Mouse (Mus musculus) kidney, embryonic 16.5 days (tissue): ENCODE data around the gene Krt80. TPM values are rescaled to one million over a fixed set of nuclear protein-coding genes. Genes with fewer than 3 reads are reported as not detected.

ENCODE experiments used
- ATAC-seq: fragments of 200-750 bp; cut with Nextera tagmentation; 2 replicates; pipeline ENCODE4 v1.8.0; 2017; ENCODE audit warnings: moderate TSS enrichment; ENCODE audit not compliant: low FRiP score, low TSS enrichment
- H3K27ac ChIP-seq: fragments of 300-500 bp; sonication (generic); 2 replicates; pipeline ENCODE4 v1.5.1; 2014; ENCODE audit warnings: low read length
- H3K27me3 ChIP-seq: fragments of 300-500 bp; sonication (generic); 2 replicates; pipeline ENCODE4 v1.6.1; 2014; ENCODE audit warnings: low read length, control low read depth, mixed read lengths; ENCODE audit not compliant: insufficient read depth
- H3K36me3 ChIP-seq: fragments of 300-500 bp; sonication (generic); 2 replicates; pipeline ENCODE4 v1.6.1; 2014; ENCODE audit warnings: low read length, control low read depth, mixed read lengths; ENCODE audit not compliant: insufficient read depth
- H3K4me1 ChIP-seq: fragments of 300-500 bp; sonication (generic); 2 replicates; pipeline ENCODE4 v1.6.1; 2014; ENCODE audit warnings: low read length, control low read depth, mixed read lengths; ENCODE audit not compliant: insufficient read depth
- H3K4me2 ChIP-seq: fragments of 300-500 bp; sonication (generic); replicated peaks from 2 replicates; pipeline ENCODE4 v1.6.1; 2014; ENCODE audit warnings: low read depth, low read length
- H3K4me3 ChIP-seq: fragments of 300-500 bp; sonication (generic); 2 replicates; pipeline ENCODE4 v1.5.1; 2014; ENCODE audit warnings: mild to moderate bottlenecking, low read length
- H3K9ac ChIP-seq: fragments of 300-500 bp; sonication (generic); replicated peaks from 2 replicates; pipeline ENCODE4 v1.6.1; 2014; ENCODE audit warnings: low read length
- H3K9me3 ChIP-seq: fragments of 300-500 bp; sonication (generic); 2 replicates; pipeline ENCODE4 v1.6.1; 2016; ENCODE audit warnings: low read length, control low read depth
- WGBS: fragments of 180-500 bp; shearing (Covaris S2); extraction: QIAGEN DNeasy Blood & Tissue Kit; methylation state at CpG from one replicate; pipeline ENCODE4 v1.1.7; 2014; 5-methylcytosine and 5-hydroxymethylcytosine counted together
- polyA plus RNA-seq: library from polyadenylated mRNA; unstranded; fragments of >200 nt; fragmentation: Nextera tagmentation; extraction: Ambion mirVana; gene quantifications from 2 replicates; pipeline ENCODE4 v1.2.1, GENCODE M21; 2015

The Krt80 gene
- polyA plus RNA-seq, 1 experiment from 2014 or later = 1.7 TPM

DNA sequence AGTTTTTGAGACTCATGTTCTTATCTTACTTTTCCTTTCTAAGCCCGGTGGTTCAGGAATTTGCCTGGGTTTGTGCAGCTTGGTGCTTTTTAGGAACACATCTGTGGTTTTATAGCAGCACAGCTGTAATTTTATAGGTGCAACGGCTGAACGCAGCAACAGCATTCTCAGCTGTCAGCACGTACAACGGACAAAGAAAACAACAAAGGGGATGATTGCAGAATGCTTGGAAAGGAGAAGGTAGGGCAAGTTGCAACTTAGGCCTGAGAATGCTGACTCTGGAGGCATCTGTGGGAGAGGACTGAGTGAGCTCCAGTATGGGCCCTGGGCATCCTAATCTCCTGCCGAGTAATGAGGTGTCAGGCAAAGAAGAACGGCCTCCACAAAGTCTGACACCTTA, 26.5 kb upstream of the Krt80 start:
- peaks cover 4% of the 10 kb centered on the region; the same call in 1 of the 2 replicates for H3K4me1 ChIP-seq
- 19% methylated on average over 7 of the region's 7 CpGs for WGBS
- H3K9ac ChIP-seq = no peak overlapping the region
- no peaks in the 10 kb centered on the region for H3K9me3 ChIP-seq
- no peak overlapping the region for H3K4me2 ChIP-seq
- no peak for ATAC-seq
- H3K27me3 ChIP-seq = no peaks in the 10 kb centered on the region
- no peaks in the 10 kb centered on the region for H3K36me3 ChIP-seq
- H3K27ac ChIP-seq = no peak overlapping the region
- H3K4me3 ChIP-seq = no peak overlapping the region

- no peak for ATAC-seq
- WGBS = 57% methylated on average over 7 of the region's 7 CpGs
- Histone ChIP-seq H3K36me3 (no peaks in the 10 kb centered on the region), H3K4me1 (peaks cover 4% of the 10 kb centered on the region; the same call in 1 of the 2 replicates), H3K9me3 (no peaks in the 10 kb centered on the region), H3K4me3 (no peak overlapping the region), H3K9ac (no peak overlapping the region), H3K27me3 (no peaks in the 10 kb centered on the region), H3K27ac (no peak overlapping the region), H3K4me2 (no peak overlapping the region)
These were observed 24.9 kb upstream of the Krt80 start for GRCm38 (mm10) chr15:101394908-101395307.

GRCm38 (mm10) chr15:101392251-101392650, 22.3 kb upstream of the Krt80 start:
- 58% methylated on average over 5 of the region's 5 CpGs for whole genome bisulfite sequencing
- no peak for ATAC-seq

DNA sequence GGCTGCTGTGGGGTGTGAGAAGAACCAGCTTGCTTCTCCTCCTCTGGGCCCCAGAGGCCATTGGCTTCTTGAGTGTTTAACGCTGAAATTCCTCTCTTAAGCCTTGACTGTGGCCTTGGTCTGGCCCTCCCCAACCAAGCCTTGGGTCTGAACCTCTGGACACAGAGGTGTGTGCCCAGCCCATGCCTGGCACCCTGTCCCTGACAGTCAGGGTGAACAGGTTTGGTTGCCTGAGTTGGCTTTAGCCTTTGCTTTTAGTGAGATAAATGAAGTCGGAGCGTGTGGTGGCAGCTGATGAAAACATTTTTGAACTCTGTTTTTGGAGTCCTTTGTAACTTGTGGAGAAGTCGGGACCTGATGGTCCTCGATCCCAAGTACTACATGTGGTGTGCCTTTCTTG, 20.2 kb upstream of the Krt80 start:
- H3K9ac ChIP-seq = no peak overlapping the region
- H3K36me3 ChIP-seq = no peaks in the 10 kb centered on the region
- no peaks in the 10 kb centered on the region for H3K9me3 ChIP-seq
- H3K4me3 ChIP-seq = no peak overlapping the region
- H3K27me3 ChIP-seq = no peaks in the 10 kb centered on the region
- no peak for ATAC-seq
- H3K4me2 ChIP-seq = no peak overlapping the region
- 84% methylated on average over 5 of the region's 5 CpGs for WGBS
- H3K27ac ChIP-seq = no peak overlapping the region
- H3K4me1 ChIP-seq = no peaks in the 10 kb centered on the region

More at GRCm38 (mm10) chr15:101392251-101392650, 22.3 kb upstream of the Krt80 start:
- no peaks in the 10 kb centered on the region for H3K27me3 ChIP-seq
- no peaks in the 10 kb centered on the region for H3K9me3 ChIP-seq
- H3K36me3 ChIP-seq = no peaks in the 10 kb centered on the region
- H3K4me2 ChIP-seq = no peak overlapping the region
- no peak overlapping the region for H3K27ac ChIP-seq
- H3K4me1 ChIP-seq = peaks cover 4% of the 10 kb centered on the region; the same call in 1 of the 2 replicates
- H3K4me3 ChIP-seq = no peak overlapping the region
- H3K9ac ChIP-seq = no peak overlapping the region

GRCm38 (mm10) chr15:101388034-101388541, 18.1 kb upstream of the Krt80 start:
- Histone ChIP-seq H3K9me3 (no peaks in the 10 kb centered on the region), H3K27me3 (no peaks in the 10 kb centered on the region), H3K9ac (no peak overlapping the region), H3K27ac (no peak overlapping the region), H3K36me3 (no peaks in the 10 kb centered on the region), H3K4me3 (no peak overlapping the region), H3K4me1 (no peaks in the 10 kb centered on the region), H3K4me2 (no peak overlapping the region)
- 49% methylated on average over 5 of the region's 5 CpGs for WGBS
- 0 out of 2 replicates have a peak, but pooled peaks have one; percentile 8 for ATAC-seq

DNA sequence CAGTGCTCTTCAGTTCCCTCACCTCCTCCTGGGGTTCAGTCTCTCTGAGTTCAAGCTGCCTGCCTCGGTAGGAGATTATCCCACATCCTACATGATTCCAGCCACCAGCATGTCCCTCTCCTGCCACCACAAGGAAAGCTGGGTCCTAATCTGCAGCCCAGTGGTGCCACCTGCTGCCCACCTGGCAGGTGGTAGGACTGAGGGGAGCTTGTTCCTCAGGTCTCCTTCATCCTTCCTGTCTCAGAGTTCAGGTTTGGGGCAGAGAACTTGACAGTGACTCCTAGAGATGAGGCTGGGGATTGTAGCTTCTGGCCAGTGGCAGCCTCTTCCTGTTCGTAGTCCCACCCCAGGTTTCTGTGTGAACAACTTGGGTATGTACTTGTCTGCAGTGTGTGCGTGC, 17.2 kb upstream of the Krt80 start:
- H3K9me3 ChIP-seq = no peaks in the 10 kb centered on the region
- H3K27ac ChIP-seq = no peak overlapping the region
- no peaks in the 10 kb centered on the region for H3K4me1 ChIP-seq
- no peak for ATAC-seq
- WGBS = 67% methylated on average over 3 of the region's 3 CpGs
- no peaks in the 10 kb centered on the region for H3K27me3 ChIP-seq
- H3K4me3 ChIP-seq = no peak overlapping the region
- no peaks in the 10 kb centered on the region for H3K36me3 ChIP-seq
- no peak overlapping the region for H3K4me2 ChIP-seq
- no peak overlapping the region for H3K9ac ChIP-seq

DNA sequence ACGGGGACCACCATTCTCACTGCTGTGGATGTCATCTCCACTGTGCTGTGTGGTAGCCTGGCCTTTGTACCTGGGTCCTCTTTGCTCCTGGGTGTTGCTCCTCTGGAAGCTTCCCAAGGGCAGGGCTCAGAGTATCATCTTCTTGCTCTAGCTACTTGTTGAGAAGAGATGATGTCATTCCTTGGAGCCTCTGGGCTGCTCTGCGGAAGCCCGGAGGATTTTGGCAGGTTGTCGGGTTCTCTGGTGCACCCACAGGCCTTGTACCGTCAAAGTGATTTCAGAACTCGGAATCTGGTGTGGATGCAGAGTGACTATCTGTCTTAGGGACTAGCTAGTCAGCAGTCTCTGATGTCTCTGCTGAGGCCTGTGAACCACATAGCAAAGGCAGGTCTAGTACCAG, 15.1 kb upstream of the Krt80 start:
- Histone ChIP-seq H3K27me3 (no peaks in the 10 kb centered on the region), H3K4me1 (no peaks in the 10 kb centered on the region), H3K4me3 (no peak overlapping the region), H3K27ac (no peak overlapping the region), H3K36me3 (no peaks in the 10 kb centered on the region), H3K4me2 (no peak overlapping the region), H3K9ac (no peak overlapping the region), H3K9me3 (no peaks in the 10 kb centered on the region)
- ATAC-seq = no peak
- 87% methylated on average over 6 of the region's 6 CpGs for WGBS

GRCm38 (mm10) chr15:101384610-101385009, 14.6 kb upstream of the Krt80 start:
- Histone ChIP-seq H3K9me3 (no peaks in the 10 kb centered on the region), H3K4me3 (no peak overlapping the region), H3K27ac (no peak overlapping the region), H3K9ac (no peak overlapping the region), H3K36me3 (no peaks in the 10 kb centered on the region), H3K4me1 (no peaks in the 10 kb centered on the region), H3K27me3 (no peaks in the 10 kb centered on the region), H3K4me2 (no peak overlapping the region)
- 67% methylated on average over 7 of the region's 7 CpGs for WGBS
- no peak for ATAC-seq

DNA sequence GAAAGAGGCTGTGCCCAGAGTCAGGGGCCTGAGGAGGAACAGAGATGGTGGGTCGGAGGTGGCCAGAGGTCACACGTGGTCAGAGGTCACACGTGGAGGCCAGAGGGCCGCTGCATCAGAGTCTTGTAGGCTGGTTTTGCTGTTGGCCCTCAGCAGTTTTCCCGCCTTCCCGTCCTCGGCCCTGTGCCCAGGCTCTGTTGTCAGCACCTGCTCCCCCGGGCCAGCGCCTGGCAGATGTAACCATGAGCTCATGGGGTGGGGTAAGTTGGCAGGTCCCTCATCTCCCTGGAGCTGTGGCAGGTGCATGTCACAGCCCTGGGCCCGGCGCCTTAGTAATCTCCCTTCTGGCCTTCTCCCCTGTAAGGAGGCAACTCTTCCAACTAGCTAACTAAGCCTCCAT, 12.8 kb upstream of the Krt80 start:
- H3K27ac ChIP-seq = no peak overlapping the region
- no peak overlapping the region for H3K4me2 ChIP-seq
- H3K36me3 ChIP-seq = no peaks in the 10 kb centered on the region
- 84% methylated on average over 11 of the region's 11 CpGs for WGBS
- H3K4me3 ChIP-seq = no peak overlapping the region
- H3K9me3 ChIP-seq = no peaks in the 10 kb centered on the region
- H3K4me1 ChIP-seq = no peaks in the 10 kb centered on the region
- H3K9ac ChIP-seq = no peak overlapping the region
- no peak for ATAC-seq
- no peaks in the 10 kb centered on the region for H3K27me3 ChIP-seq

DNA sequence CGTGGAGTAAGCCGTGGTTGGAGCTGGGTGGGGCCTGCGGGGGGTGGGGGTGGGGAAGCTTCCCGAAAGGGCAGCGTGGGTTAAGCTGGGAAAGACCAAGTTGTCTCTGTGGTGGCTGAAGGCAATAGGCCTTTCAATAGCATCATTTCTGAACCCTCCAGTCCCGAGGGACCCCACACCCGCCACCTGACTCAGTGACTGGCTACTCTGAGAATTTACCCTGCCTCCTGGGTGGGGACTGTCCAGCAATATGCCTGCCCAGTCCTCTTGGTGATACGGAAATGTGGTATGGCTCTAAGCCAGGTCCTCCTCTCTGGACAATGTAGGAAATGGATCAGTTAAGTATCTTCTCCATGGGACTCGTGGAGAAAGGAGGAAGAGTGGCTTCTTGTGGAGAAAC, 11.8 kb upstream of the Krt80 start:
- Histone ChIP-seq H3K9me3 (no peaks in the 10 kb centered on the region), H3K36me3 (no peaks in the 10 kb centered on the region), H3K9ac (no peak overlapping the region), H3K4me1 (peaks cover 7% of the 10 kb centered on the region), H3K27me3 (no peaks in the 10 kb centered on the region), H3K27ac (no peak overlapping the region), H3K4me2 (no peak overlapping the region), H3K4me3 (no peak overlapping the region)
- no peak for ATAC-seq
- WGBS = 57% methylated on average over 9 of the region's 9 CpGs
